Mouse (Mus musculus) colon, adult 2 months (tissue): ENCODE measurements around the gene Nhsl2. TPM values are rescaled to one million over a fixed set of nuclear protein-coding genes. Genes with fewer than 3 reads are reported as not detected.

Experiments used
- polyA plus RNA-seq: library from polyadenylated mRNA; depleted of rRNA; stranded (reverse); fragments of >200 nt; gene quantifications from 2 replicates; pipeline ENCODE4 v1.2.3, GENCODE M21; 2012; rRNA removed

The Nhsl2 gene
- 0.79 TPM in 2 replicates for polyA plus RNA-seq

DNA sequence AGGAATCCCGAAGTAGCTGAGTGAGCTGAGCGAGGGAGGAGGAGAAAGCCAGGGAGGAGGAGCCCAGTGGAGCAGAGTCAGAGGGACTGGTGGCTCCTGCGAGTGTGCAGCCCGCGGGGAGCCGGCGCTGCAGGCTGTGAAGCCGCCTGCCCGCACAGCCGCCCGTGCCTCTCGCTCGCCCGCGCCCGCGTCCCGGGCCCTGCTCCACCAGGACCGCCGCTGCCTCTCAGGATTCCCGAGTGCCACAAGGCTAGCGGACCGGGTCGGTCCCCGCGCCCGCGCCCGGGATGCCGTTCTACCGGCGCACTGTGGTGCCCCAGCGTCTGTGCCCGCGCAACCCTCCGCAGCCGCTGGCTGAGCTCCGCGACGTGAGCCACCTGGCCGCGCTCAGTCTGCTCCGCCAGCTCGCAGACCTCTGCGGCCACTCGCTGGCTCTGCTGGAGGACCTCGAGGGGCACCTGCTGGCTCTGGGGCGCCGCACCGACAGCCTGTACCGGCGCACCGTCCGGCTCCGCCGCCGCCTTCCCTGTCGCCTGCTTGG lies at the start of gene Nhsl2:
TSS of gene Nhsl2 (plus strand) at position 105 of the 541 bp plus-strand sequence.

DNA sequence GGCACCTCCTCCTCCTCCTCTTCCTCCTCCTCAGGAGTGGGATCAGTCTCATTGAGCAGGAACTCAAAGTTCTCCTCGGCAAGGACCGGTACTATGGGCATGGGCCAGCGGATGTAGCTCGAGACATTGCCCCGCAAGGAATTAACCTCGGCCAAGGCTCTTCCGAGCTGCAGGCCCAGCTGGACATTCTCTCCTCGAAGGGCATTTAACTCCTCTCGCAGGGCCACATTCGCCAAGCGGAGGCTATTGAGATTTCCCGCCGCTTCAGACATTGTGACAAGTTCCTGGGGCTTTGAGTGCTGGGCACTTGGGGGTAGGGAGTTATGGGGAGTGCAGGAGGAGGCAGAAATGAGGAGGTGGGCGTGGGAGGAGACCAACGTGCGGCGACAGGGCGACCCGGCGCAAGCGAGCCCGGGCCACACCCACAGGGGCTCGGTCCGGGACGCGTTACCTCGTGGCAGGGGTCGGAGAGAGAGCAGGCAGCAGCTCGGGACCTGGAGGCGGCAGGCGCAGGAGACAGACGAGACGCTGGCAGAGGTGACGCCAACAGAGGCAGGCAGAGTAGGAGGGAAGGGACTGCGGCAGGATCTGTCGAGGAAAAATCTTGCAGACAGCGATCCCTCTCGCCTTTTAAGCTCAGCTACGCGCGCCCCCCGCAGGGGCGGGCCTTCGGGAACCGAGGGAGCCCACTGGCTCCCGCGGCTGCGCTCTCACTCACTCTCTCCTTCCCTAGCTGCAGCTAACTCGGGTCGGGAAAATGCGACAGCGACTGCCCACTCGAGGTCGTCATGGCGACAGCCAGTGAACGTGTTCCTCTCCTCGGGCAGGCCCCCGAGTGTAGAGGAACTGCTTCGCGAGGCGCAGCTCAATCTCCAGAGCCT lies 221.6 kb downstream of the Nhsl2 start, which contains the start of gene Rtl5:
TSS of gene Rtl5 (minus strand) at position 714 of the 881 bp plus-strand sequence.

DNA sequence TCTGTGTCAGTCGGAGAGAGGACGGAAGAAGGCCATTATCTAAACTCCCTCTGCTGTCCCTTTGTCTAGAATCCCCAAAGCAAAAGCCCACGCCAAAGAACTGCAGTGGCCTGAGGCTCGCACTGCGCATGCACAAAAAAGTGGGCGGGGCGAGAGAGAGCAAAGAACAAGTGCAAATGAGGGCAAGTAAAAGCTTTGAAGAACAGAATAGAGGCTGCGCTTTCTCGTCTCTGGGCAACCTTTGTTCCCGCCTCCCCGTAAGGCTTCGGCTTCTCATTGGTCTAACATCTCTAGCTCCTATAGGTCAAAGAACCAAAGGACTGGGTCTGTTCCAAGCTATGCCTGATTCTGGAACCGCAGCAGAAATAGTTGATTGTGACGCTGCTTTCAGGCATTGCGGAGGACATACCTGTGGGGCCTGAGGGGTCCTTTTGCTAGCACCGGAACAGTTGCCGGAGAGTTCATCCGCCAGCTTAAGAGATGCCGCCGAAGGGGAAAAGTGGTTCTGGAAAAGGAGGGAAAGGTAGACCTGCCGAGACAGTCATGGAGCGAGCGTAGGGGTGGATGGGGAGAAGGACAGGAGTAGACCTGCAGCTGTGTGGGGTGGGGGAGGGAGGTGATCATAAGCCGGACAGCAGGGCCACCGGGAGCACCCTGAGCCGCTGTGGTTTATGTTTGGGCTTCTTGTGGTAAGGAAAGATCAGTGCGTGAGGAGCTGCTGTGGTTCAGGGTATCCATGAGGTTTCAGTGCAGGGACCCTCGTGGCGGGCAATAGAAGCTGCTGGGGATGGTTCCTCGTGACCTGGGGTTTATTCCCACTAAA lies 270.1 kb downstream of the Nhsl2 start, which contains the start of gene Pin4:
TSS of gene Pin4 (plus strand) at position 406 of the 823 bp plus-strand sequence.

Other genes starting within 250 kb of the Nhsl2 start
- gene Ogt, start 209.3 kb upstream of the Nhsl2 start, polyA plus RNA-seq: 36.0 and 36.7 TPM in 2 replicates
- gene Cxcr3, start 115.1 kb upstream of the Nhsl2 start, polyA plus RNA-seq: 2.8 and 3.9 TPM in 2 replicates
- gene Gm4779, start 55.0 kb upstream of the Nhsl2 start, polyA plus RNA-seq: 0.12 TPM in 1 of 2 replicates, not detected in the other
- gene 8030474K03Rik, start 54.7 kb upstream of the Nhsl2 start, polyA plus RNA-seq: not detected in 2 replicates
- 2.4 and 2.7 TPM in 2 replicates for gene Rtl5, start 221.9 kb downstream of the Nhsl2 start, polyA plus RNA-seq